Mouse (Mus musculus) MEL (cell line): Measurements from ENCODE around the gene Cdh23. TPM values are rescaled to one million over a fixed set of nuclear protein-coding genes. Genes with fewer than 3 reads are reported as not detected.

Source experiments
- DNase-seq: peaks from one replicate; pipeline ENCODE4 v3.0.0; 2011; ENCODE audit warnings: low read depth, low spot score
- H3K27ac ChIP-seq: 2 replicates; pipeline ENCODE4 v1.5.1; 2012; ENCODE audit warnings: low read depth, mild to moderate bottlenecking, control low read depth, low read length, moderate library complexity; ENCODE audit not compliant: control insufficient read depth
- H3K27me3 ChIP-seq, 2 experiments: fragments of 150-350 bp in 1 of 2; sonication (generic) in 1 of 2; 2 replicates each; pipeline ENCODE4 v1.6.1; 2012; ENCODE audit warnings: low read length in 2 of 2, mild to moderate bottlenecking in 2 of 2, improper control_type of control experiment in 1 of 2, moderate library complexity in 1 of 2; ENCODE audit not compliant: insufficient read depth in 2 of 2, control insufficient read depth in 1 of 2
- H3K36me3 ChIP-seq, 2 experiments: 2 replicates each; pipeline ENCODE4 v1.6.1; 2012 to 2014; ENCODE audit warnings: low read length in 2 of 2, improper control_type of control experiment in 1 of 2, inconsistent platforms in 1 of 2, mild to moderate bottlenecking in 1 of 2; ENCODE audit not compliant: insufficient read depth in 2 of 2, control insufficient read depth in 1 of 2
- H3K4me1 ChIP-seq, 2 experiments: fragments of 150-350 bp in 1 of 2; sonication (generic) in 1 of 2; 2 replicates each; pipeline ENCODE4 v1.6.1; 2012; ENCODE audit warnings: low read length in 2 of 2, improper control_type of control experiment in 1 of 2, mild to moderate bottlenecking in 1 of 2; ENCODE audit not compliant: insufficient read depth in 2 of 2, control insufficient read depth in 1 of 2
- H3K4me3 ChIP-seq, 2 experiments: fragments of 150-350 bp in 1 of 2; sonication (generic) in 1 of 2; 2 replicates each; pipeline ENCODE4 v1.5.1; 2012; ENCODE audit warnings: low read depth in 2 of 2, low read length in 2 of 2, mild to moderate bottlenecking in 2 of 2, moderate library complexity in 2 of 2, control low read depth in 1 of 2, improper control_type of control experiment in 1 of 2; ENCODE audit not compliant: control insufficient read depth in 1 of 2, insufficient read depth in 1 of 2
- H3K79me2 ChIP-seq: 2 replicates; pipeline ENCODE4 v1.6.1; 2012; ENCODE audit warnings: mild to moderate bottlenecking, low read length, moderate library complexity; ENCODE audit not compliant: control insufficient read depth, poor library complexity, insufficient read depth
- H3K9ac ChIP-seq: 2 replicates; pipeline ENCODE4 v1.6.1; 2012; ENCODE audit warnings: low read depth, mild to moderate bottlenecking, control low read depth, low read length, moderate library complexity; ENCODE audit not compliant: control insufficient read depth, poor library complexity, severe bottlenecking
- H3K9me3 ChIP-seq: fragments of 150-350 bp; sonication (generic); replicated peaks from 2 replicates; pipeline ENCODE4 v1.6.1; 2012; ENCODE audit warnings: mild to moderate bottlenecking, low read length, improper control_type of control experiment, moderate library complexity; ENCODE audit not compliant: insufficient read depth
- CTCF ChIP-seq, 3 experiments: IDR thresholded peaks in 2 of 3; conservative IDR thresholded peaks in 1 of 3; 2 replicates each; pipeline ENCODE4 v1.5.1; 2011 to 2012; ENCODE audit warnings: low read length in 3 of 3, low read depth in 2 of 3, mild to moderate bottlenecking in 2 of 3, improper control_type of control experiment in 1 of 3, inconsistent platforms in 1 of 3, mixed read lengths in 1 of 3, moderate library complexity in 1 of 3; ENCODE audit not compliant: control insufficient read depth in 1 of 3, insufficient read depth in 1 of 3, poor library complexity in 1 of 3, severe bottlenecking in 1 of 3
- E2F4 ChIP-seq: IDR thresholded peaks from 2 replicates; pipeline ENCODE4 v1.6.1; 2011; ENCODE audit warnings: low read depth, low read length, improper control_type of control experiment, borderline replicate concordance
- EP300 ChIP-seq, 2 experiments: IDR thresholded peaks; 2 replicates each; pipeline ENCODE4 v1.6.1; 2011; ENCODE audit warnings: improper control_type of control experiment in 2 of 2, low read length in 2 of 2, low read depth in 1 of 2, mild to moderate bottlenecking in 1 of 2
- GATA1 ChIP-seq: IDR thresholded peaks from 2 replicates; pipeline ENCODE4 v1.6.1; 2011; ENCODE audit warnings: low read depth, low read length, improper control_type of control experiment
- HCFC1 ChIP-seq: IDR thresholded peaks from 2 replicates; pipeline ENCODE4 v1.6.1; 2012; ENCODE audit warnings: low read depth, mild to moderate bottlenecking, inconsistent platforms, low read length, improper control_type of control experiment, moderate library complexity
- KAT2A ChIP-seq: conservative IDR thresholded peaks from 2 replicates; pipeline ENCODE4 v1.6.1; 2012; ENCODE audit warnings: low read depth, low read length, improper control_type of control experiment, inconsistent platforms
- MAFK ChIP-seq: IDR thresholded peaks from 2 replicates; pipeline ENCODE4 v1.6.1; 2011; ENCODE audit warnings: low read depth, mild to moderate bottlenecking, low read length, improper control_type of control experiment, borderline replicate concordance
- MAZ ChIP-seq: IDR thresholded peaks from 2 replicates; pipeline ENCODE4 v1.6.1; 2012; ENCODE audit warnings: low read depth, mild to moderate bottlenecking, inconsistent platforms, low read length, improper control_type of control experiment
- MEF2A ChIP-seq: IDR thresholded peaks from 2 replicates; pipeline ENCODE4 v1.6.1; 2014; ENCODE audit warnings: low read depth, mild to moderate bottlenecking, inconsistent platforms, low read length, improper control_type of control experiment; ENCODE audit not compliant: poor library complexity, insufficient replicate concordance, severe bottlenecking; ENCODE audit errors: extremely low read depth
- MXI1 ChIP-seq: IDR thresholded peaks from 2 replicates; pipeline ENCODE4 v1.6.1; 2011; ENCODE audit warnings: mild to moderate bottlenecking, low read depth, low read length, improper control_type of control experiment
- MYC ChIP-seq: IDR thresholded peaks from 2 replicates; pipeline ENCODE4 v1.6.1; 2011; ENCODE audit warnings: low read depth, mild to moderate bottlenecking, low read length, improper control_type of control experiment, moderate library complexity
- POLR2AphosphoS2 ChIP-seq: IDR thresholded peaks from 2 replicates; pipeline ENCODE4 v1.6.1; 2011; ENCODE audit warnings: low read length, improper control_type of control experiment
- SMC3 ChIP-seq: IDR thresholded peaks from 2 replicates; pipeline ENCODE4 v1.6.1; 2011; ENCODE audit warnings: low read depth, low read length, improper control_type of control experiment
- TBP ChIP-seq: IDR thresholded peaks from 2 replicates; pipeline ENCODE4 v1.8.0; 2011; ENCODE audit warnings: low read depth, low read length, improper control_type of control experiment
- TCF12 ChIP-seq: IDR thresholded peaks from 2 replicates; pipeline ENCODE4 v1.6.1; 2014; ENCODE audit warnings: low read depth, mild to moderate bottlenecking, inconsistent platforms, low read length, improper control_type of control experiment, moderate library complexity
- USF2 ChIP-seq, 2 experiments: IDR thresholded peaks; 2 replicates each; pipeline ENCODE4 v1.6.1; 2011 to 2012; ENCODE audit warnings: improper control_type of control experiment in 2 of 2, low read length in 2 of 2, borderline replicate concordance in 1 of 2, inconsistent platforms in 1 of 2, low read depth in 1 of 2, mild to moderate bottlenecking in 1 of 2; ENCODE audit not compliant: insufficient read depth in 1 of 2
- ZKSCAN1 ChIP-seq: IDR thresholded peaks from 2 replicates; pipeline ENCODE4 v1.6.1; 2012; ENCODE audit warnings: low read depth, mild to moderate bottlenecking, inconsistent platforms, low read length, improper control_type of control experiment, moderate library complexity
- polyA plus RNA-seq, 2 experiments: library from polyadenylated mRNA; stranded (reverse) in 1 of 2; unstranded in 1 of 2; fragments of >175 nt in 1 of 2; fragments of >200 nt in 1 of 2; gene quantifications; 2 replicates each; pipeline versions ENCODE4 v1.2.1 to v1.2.4; 2012; ENCODE audit warnings: low replicate concordance in 2 of 2, low read depth in 1 of 2; ENCODE audit not compliant: insufficient read length in 2 of 2, insufficient read depth in 1 of 2, missing spikeins in 1 of 2
- total RNA-seq: library from RNA; depleted of rRNA; stranded (reverse); fragments of 300-350 nt; gene quantifications from 2 replicates; pipeline ENCODE4 v1.2.3, GENCODE M21; 2012

Gene Cdh23
- total and polyA plus RNA-seq, 3 experiments = 0.04 TPM; not detected in 2

DNA sequence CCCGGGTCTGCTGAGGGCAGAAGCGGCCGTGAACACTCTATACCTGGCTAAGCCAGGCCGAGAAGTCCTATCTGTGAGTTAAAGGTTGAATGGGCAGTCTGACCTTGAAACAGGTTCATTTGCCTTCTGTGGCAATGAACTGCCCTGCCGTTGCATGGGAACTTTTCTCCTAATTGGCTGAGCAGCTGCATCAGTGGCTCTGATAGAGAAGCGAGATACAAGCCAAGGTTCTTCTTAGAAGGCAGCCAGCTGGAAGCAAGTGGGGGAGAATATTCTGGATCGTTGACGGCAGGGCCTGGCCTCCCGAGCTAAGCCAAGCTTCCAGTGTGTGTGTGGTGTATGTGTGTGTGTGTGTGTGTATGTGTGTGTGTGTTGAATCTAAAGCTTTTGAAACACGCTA, 431.0 kb downstream of the Cdh23 start:
- Histone ChIP-seq H3K9me3 (no peaks in the 10 kb centered on the region), H3K4me3 (no peak overlapping the region), H3K4me1 (peaks cover 2 to 10% of the 10 kb centered on the region in 2 experiments; a peak in 3 of 4 replicates), H3K36me3 (peaks cover 0 to 6% of the 10 kb centered on the region in 2 experiments; a peak in 1 of 4 replicates), H3K27me3 (no peaks in the 10 kb centered on the region), H3K9ac (no peak overlapping the region), H3K79me2 (no peaks in the 10 kb centered on the region), H3K27ac (no peak overlapping the region)
- no peak for DNase-seq
- TF ChIP-seq KAT2A (no peak), CTCF (IDR thresholded peaks at IDR 0.05 in 2 of 3, conservative IDR thresholded peaks at IDR 0.05 in 1 of 3; ENCODE audit: control insufficient read depth in 1 of 3, insufficient read depth in 1 of 3, low read depth in 2 of 3, low read length in 3 of 3, poor library complexity in 1 of 3, severe bottlenecking in 1 of 3) (no peak), E2F4 (no peak), EP300 (IDR thresholded peaks at IDR 0.05; ENCODE audit: low read depth in 1 of 2, low read length in 2 of 2) (no peak), USF2 (IDR thresholded peaks at IDR 0.05; ENCODE audit: borderline replicate concordance in 1 of 2, insufficient read depth in 1 of 2, low read depth in 1 of 2, low read length in 2 of 2) (no peak), GATA1 (no peak), MYC (no peak), MXI1 (no peak), MAZ (no peak), SMC3 (no peak), MEF2A (no peak), MAFK (no peak), TBP (no peak), HCFC1 (no peak), ZKSCAN1 (no peak)

DNA sequence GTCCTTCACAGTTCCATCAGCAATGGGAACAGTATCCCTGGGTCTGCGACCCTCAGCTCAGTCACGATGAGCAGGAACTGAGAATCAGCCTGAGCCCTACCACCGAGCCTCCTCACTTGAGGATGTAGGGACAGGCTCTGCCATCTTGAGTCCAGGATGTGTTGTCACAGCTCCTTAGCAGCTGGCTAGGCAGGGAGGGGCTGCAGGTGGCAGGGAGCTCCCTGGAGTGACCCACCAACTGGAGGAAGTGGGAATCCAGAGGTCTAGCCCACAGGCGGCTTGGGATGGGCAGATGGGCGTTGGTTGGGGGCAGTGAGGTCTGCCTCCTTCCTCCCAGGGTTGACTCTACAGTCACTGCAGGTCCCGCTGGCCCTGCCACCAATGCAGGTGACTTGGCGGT, 432.9 kb downstream of the Cdh23 start:
- Histone ChIP-seq H3K36me3 (peaks cover 0 to 6% of the 10 kb centered on the region in 2 experiments; a peak in 1 of 4 replicates), H3K4me1 (peaks cover 2 to 10% of the 10 kb centered on the region in 2 experiments; a peak in 3 of 4 replicates), H3K79me2 (no peaks in the 10 kb centered on the region), H3K9ac (no peak overlapping the region), H3K27ac (no peak overlapping the region), H3K27me3 (no peaks in the 10 kb centered on the region), H3K4me3 (no peak overlapping the region), H3K9me3 (no peaks in the 10 kb centered on the region)
- no peak for DNase-seq
- TF ChIP-seq TCF12 (no peak), EP300 (IDR thresholded peaks at IDR 0.05; ENCODE audit: low read depth in 1 of 2, low read length in 2 of 2) (no peak), POLR2AphosphoS2 (no peak)
